Mouse (Mus musculus) C2C12 (cell line): Measurements from ENCODE around the gene Rtl8c. TPM values are rescaled to one million over a fixed set of nuclear protein-coding genes. Genes with fewer than 3 reads are reported as not detected.
"Not testable (repeated sequence)": the region's sequence is repeated elsewhere in the genome, so short reads cannot be mapped to it uniquely, and the experiment has no call there.

Experiments used
- H3K27me3 ChIP-seq: one replicate; pipeline ENCODE4 v1.6.1; 2011; ENCODE audit not compliant: control insufficient read depth, insufficient read depth, insufficient read length
- H3K36me3 ChIP-seq: one replicate; pipeline ENCODE4 v1.6.1; 2011; ENCODE audit not compliant: control insufficient read depth, insufficient read depth
- H3K4me3 ChIP-seq: one replicate; pipeline ENCODE4 v1.5.1; 2011; ENCODE audit warnings: mild to moderate bottlenecking, control low read depth; ENCODE audit not compliant: poor library complexity, insufficient read depth, severe bottlenecking
- H3K79me2 ChIP-seq: one replicate; pipeline ENCODE4 v1.6.1; 2011; ENCODE audit not compliant: control insufficient read depth, insufficient read depth
- H3K79me3 ChIP-seq: one replicate; pipeline ENCODE4 v1.6.1; 2011; ENCODE audit warnings: low read depth, control low read depth
- H3ac ChIP-seq: one replicate; pipeline ENCODE3; 2011; ENCODE audit warnings: low read depth; ENCODE audit not compliant: control insufficient read depth, insufficient read length
- CEBPB ChIP-seq: IDR thresholded peaks from one replicate; pipeline ENCODE4 v1.6.1; 2011; ENCODE audit warnings: low read depth, mild to moderate bottlenecking, control low read depth, moderate library complexity
- CTCF ChIP-seq: IDR thresholded peaks from one replicate; pipeline ENCODE4 v1.5.1; 2011; ENCODE audit not compliant: control insufficient read depth, insufficient read depth, insufficient read length
- FOSL1 ChIP-seq: IDR thresholded peaks from one replicate; pipeline ENCODE4 v1.8.0; 2011; ENCODE audit warnings: mild to moderate bottlenecking, low read length; ENCODE audit not compliant: poor library complexity, insufficient read depth, severe bottlenecking
- MAX ChIP-seq: IDR thresholded peaks from one replicate; pipeline ENCODE4 v1.6.1; 2011; ENCODE audit warnings: mild to moderate bottlenecking, control low read depth
- MYOD1 ChIP-seq: IDR thresholded peaks from one replicate; pipeline ENCODE4 v1.6.1; 2011; ENCODE audit warnings: low read depth; ENCODE audit not compliant: control insufficient read depth, insufficient read length
- MYOG ChIP-seq: IDR thresholded peaks from one replicate; pipeline ENCODE4 v1.6.1; 2011; ENCODE audit not compliant: control insufficient read depth, insufficient read length; ENCODE audit errors: extremely low read depth
- USF1 ChIP-seq: IDR thresholded peaks from one replicate; pipeline ENCODE4 v1.6.1; 2011; ENCODE audit warnings: low read depth, mild to moderate bottlenecking, control low read depth, moderate library complexity
- polyA plus RNA-seq: library from polyadenylated mRNA; unstranded; fragments of >200 nt; fragmentation: generic; extraction: Trizol; gene quantifications from one replicate; pipeline ENCODE4 v1.2.1, GENCODE M21; 2012; ENCODE audit warnings: missing spikeins

The Rtl8c gene
- polyA plus RNA-seq, 1 experiment = 3.2 TPM

DNA sequence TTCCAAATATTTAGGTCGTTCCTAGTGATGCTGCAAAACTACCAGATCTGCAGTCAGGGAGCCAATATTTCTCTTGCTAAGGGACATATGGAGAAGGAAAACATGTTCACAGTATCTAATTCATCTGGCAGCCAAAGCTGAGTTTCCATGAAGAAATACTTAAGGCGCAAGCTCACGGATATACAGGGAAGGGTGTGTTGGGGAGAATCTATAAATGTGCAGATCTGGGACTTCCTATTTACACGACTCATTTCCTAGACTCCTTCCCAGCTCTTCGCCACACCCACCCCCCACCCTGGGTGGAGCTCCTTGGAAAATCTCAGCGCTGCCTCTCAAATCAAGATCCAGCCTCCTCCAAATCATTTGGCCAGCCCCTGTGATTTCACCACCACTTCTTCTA is 38.1 kb downstream of the Rtl8c start:
- H3K27me3 ChIP-seq = no peaks in the 10 kb centered on the region
- no peaks in the 10 kb centered on the region for H3K79me3 ChIP-seq
- no peak overlapping the region for H3K4me3 ChIP-seq
- no peak overlapping the region for H3ac ChIP-seq
- H3K36me3 ChIP-seq = no peaks in the 10 kb centered on the region
- no peak for TF ChIP-seq CTCF
- TF ChIP-seq FOSL1 = no peak
- TF ChIP-seq MYOD1 = no peak
- no peak for TF ChIP-seq MYOG
- no peak for TF ChIP-seq USF1
- no peak for TF ChIP-seq MAX
- no peak for TF ChIP-seq CEBPB
- no peaks in the 10 kb centered on the region for H3K79me2 ChIP-seq

DNA sequence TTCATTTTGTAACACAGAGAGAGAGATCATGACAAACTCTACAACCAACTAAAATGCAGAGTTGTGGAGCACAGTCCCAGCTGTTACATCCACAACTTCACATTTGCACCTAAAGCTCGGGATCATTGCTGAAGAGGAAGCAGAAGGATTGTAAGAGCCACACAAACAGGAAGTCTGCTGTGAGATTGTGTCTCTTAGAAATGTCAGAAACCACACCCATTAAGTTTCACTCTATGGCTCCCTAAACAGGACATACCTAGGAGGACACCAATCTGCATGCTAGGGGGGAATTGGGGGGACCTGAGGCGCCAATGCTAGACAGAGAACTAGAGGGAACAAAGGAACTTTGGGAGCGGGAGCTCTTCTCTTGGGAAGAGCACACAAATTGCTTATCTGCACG is 45.1 kb downstream of the Rtl8c start:
- H3K36me3 ChIP-seq, H3K79me2 ChIP-seq, H3ac ChIP-seq, H3K27me3 ChIP-seq, H3K4me3 ChIP-seq, H3K79me3 ChIP-seq: not testable (repeated sequence)

Other genes with a start within 250 kb of the Rtl8c start
- gene Mospd1, start 237.5 kb upstream of the Rtl8c start, polyA plus RNA-seq = 4.4 TPM
- gene Etd, start 173.1 kb upstream of the Rtl8c start, polyA plus RNA-seq = not detected
- gene Gm14597, start 947 bp downstream of the Rtl8c start, polyA plus RNA-seq = not detected
- gene Rtl8a, start 35.6 kb downstream of the Rtl8c start, polyA plus RNA-seq = 45.6 TPM
- gene Rtl8b, start 62.4 kb downstream of the Rtl8c start, polyA plus RNA-seq = 53.4 TPM
- gene 4930502E18Rik, start 116.8 kb downstream of the Rtl8c start, polyA plus RNA-seq = 0.14 TPM
- not detected for gene 1700013H16Rik, start 149.8 kb downstream of the Rtl8c start, polyA plus RNA-seq
- 0.04 TPM for gene Zfp36l3, start 168.4 kb downstream of the Rtl8c start, polyA plus RNA-seq
- 29.1 TPM for gene Xlr, start 189.7 kb downstream of the Rtl8c start, polyA plus RNA-seq